Mouse (Mus musculus): ENCODE results near the gene Syt17. TPM values are rescaled to one million over a fixed set of nuclear protein-coding genes. Genes with fewer than 3 reads are reported as not detected.

The Syt17 gene
- total and polyA plus RNA-seq, 3 experiments: not detected

DNA sequence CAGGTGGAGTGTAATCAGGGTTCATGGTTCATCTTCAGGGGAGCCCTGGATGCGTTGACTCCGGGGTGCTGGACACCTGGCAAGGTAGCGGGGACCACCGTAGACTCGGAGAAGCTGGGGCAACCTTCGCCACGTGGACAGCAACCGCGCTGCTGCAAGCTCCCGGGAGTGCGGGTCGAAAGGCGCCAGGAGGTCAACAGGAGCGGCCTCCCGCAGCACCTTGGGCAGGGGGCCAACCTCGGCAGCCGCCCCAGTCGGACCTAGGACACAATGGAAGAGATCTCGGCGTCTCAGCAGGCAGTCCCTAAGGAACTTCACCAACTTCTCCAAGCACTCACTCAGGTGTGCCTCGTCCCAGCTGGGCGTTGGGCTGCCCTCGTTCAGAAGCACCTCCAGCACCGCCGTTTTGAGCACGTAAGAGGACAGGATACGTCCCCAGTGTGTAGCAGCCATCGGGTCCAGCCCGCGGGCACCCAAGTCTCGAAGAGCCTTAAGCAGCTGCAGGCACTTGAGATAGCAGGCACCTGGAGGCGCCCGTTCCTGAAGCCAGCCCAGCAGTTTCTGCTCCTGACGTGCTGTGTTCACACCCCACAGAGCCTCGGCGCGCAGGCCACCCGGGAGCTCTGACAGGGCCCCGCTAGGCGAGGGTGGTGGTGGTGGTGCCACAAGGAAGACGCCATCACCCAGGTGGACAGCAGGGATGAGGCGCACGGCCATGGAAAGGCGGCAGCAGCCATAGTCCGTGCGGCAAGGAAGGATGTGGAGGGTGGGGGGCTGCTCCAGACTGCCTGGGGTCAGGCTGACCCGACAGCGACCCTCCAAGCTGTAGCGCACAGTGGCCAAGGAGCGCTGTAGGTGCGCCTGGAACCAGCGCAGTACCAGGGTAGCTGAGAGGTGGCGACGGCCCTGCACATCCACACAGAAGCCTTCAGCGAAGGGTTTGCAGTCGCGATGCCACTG, 42.0 kb upstream of the Syt17 start:
- ATAC-seq (ENCODE audit: extremely low read depth, insufficient number of reproducible peaks, low FRiP score, poor library complexity, severe bottlenecking): no peak
- Histone ChIP-seq H3K4me3 (ENCODE audit: low read depth, low read length) (0 out of 2 replicates have a peak overlapping the region, but pooled peaks have one; percentile 13), H3K27me3 (ENCODE audit: insufficient read depth, low read length) (no peaks in the 10 kb centered on the region; the same call in 1 of the 2 replicates), H3K9me3 (replicated peaks) (peaks cover 19% of the 10 kb centered on the region), H3K4me1 (ENCODE audit: insufficient read depth, low read depth, low read length) (no peaks in the 10 kb centered on the region), H3K36me3 (replicated peaks) (no peaks in the 10 kb centered on the region)
- TF ChIP-seq GATA2 (IDR thresholded peaks at IDR 0.05; ENCODE audit: borderline replicate concordance, low read depth, low read length) (no peak), TAL1 (conservative IDR thresholded peaks at IDR 0.05; ENCODE audit: low read depth, low read length) (no peak), GATA1 (IDR thresholded peaks at IDR 0.05; ENCODE audit: borderline replicate concordance, low read length) (no peak), CTCF (IDR thresholded peaks at IDR 0.05; ENCODE audit: low read depth, low read length) (no peak), POLR2AphosphoS5 (IDR thresholded peaks at IDR 0.05; ENCODE audit: insufficient replicate concordance, low read depth, low read length) (no peak)
- no peak for DNase-seq (ENCODE audit: low spot score)

GRCm38 (mm10) chr7:118488060-118488664, 40.1 kb upstream of the Syt17 start:
- no peak overlapping the region for H3K4me3 ChIP-seq (ENCODE audit: low read depth, low read length)
- H3K9me3 ChIP-seq (replicated peaks): peaks cover 19% of the 10 kb centered on the region
- H3K27me3 ChIP-seq (ENCODE audit: insufficient read depth, low read length): no peaks in the 10 kb centered on the region; the same call in 1 of the 2 replicates
- no peaks in the 10 kb centered on the region for H3K36me3 ChIP-seq (replicated peaks)
- TF ChIP-seq GATA1 (IDR thresholded peaks at IDR 0.05; ENCODE audit: borderline replicate concordance, low read length): no peak
- TF ChIP-seq GATA2 (IDR thresholded peaks at IDR 0.05; ENCODE audit: borderline replicate concordance, low read depth, low read length): no peak
- no peak for TF ChIP-seq POLR2AphosphoS5 (IDR thresholded peaks at IDR 0.05; ENCODE audit: insufficient replicate concordance, low read depth, low read length)
- TF ChIP-seq CTCF (IDR thresholded peaks at IDR 0.05; ENCODE audit: low read depth, low read length): no peak
- no peak for TF ChIP-seq TAL1 (conservative IDR thresholded peaks at IDR 0.05; ENCODE audit: low read depth, low read length)
- no peak for DNase-seq (ENCODE audit: low spot score)
- H3K4me1 ChIP-seq (ENCODE audit: insufficient read depth, low read depth, low read length): no peaks in the 10 kb centered on the region
- no peak for ATAC-seq (ENCODE audit: extremely low read depth, insufficient number of reproducible peaks, low FRiP score, poor library complexity, severe bottlenecking)

- H3K4me1 ChIP-seq (ENCODE audit: insufficient read depth, low read depth, low read length): no peaks in the 10 kb centered on the region
- DNase-seq (ENCODE audit: low spot score) (no peak), ATAC-seq (ENCODE audit: extremely low read depth, insufficient number of reproducible peaks, low FRiP score, poor library complexity, severe bottlenecking) (no peak)
- H3K36me3 ChIP-seq (replicated peaks): no peaks in the 10 kb centered on the region
- no peak for TF ChIP-seq POLR2AphosphoS5 (IDR thresholded peaks at IDR 0.05; ENCODE audit: insufficient replicate concordance, low read depth, low read length)
- TF ChIP-seq CTCF (IDR thresholded peaks at IDR 0.05; ENCODE audit: low read depth, low read length): no peak
- TF ChIP-seq TAL1 (conservative IDR thresholded peaks at IDR 0.05; ENCODE audit: low read depth, low read length): no peak
- no peak for TF ChIP-seq GATA2 (IDR thresholded peaks at IDR 0.05; ENCODE audit: borderline replicate concordance, low read depth, low read length)
- TF ChIP-seq GATA1 (IDR thresholded peaks at IDR 0.05; ENCODE audit: borderline replicate concordance, low read length): no peak
- no peaks in the 10 kb centered on the region; the same call in 1 of the 2 replicates for H3K27me3 ChIP-seq (ENCODE audit: insufficient read depth, low read length)
- no peak overlapping the region for H3K4me3 ChIP-seq (ENCODE audit: low read depth, low read length)
- peaks cover 19% of the 10 kb centered on the region for H3K9me3 ChIP-seq (replicated peaks)
Observed at GRCm38 (mm10) chr7:118486917-118487316, 38.9 kb upstream of the Syt17 start.

DNA sequence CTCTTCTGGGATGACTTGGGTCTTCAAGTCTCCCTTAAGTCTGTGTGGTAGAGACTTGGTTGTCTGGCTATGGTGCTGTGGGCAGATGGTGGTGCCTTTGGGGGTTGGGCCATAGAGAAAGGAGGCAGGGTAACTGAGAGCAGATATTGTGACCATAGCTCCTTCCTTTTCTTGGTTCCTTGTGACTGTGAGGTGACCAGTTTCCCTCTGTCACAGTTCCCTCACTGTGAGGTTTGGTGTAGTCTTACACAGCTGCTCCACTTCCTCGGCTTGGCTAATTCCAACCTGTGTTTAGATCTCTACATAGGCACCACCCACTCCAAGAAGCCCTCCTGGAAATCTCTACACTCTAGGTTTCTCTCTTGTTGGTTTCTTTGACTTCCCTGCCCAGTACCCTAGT, 36.0 kb upstream of the Syt17 start:
- Histone ChIP-seq H3K36me3 (replicated peaks) (no peaks in the 10 kb centered on the region), H3K4me1 (ENCODE audit: insufficient read depth, low read depth, low read length) (no peaks in the 10 kb centered on the region), H3K4me3 (ENCODE audit: low read depth, low read length) (no peak overlapping the region), H3K9me3 (replicated peaks) (no peaks in the 10 kb centered on the region), H3K27me3 (ENCODE audit: insufficient read depth, low read length) (no peaks in the 10 kb centered on the region)
- TF ChIP-seq TAL1 (conservative IDR thresholded peaks at IDR 0.05; ENCODE audit: low read depth, low read length) (no peak), GATA2 (IDR thresholded peaks at IDR 0.05; ENCODE audit: borderline replicate concordance, low read depth, low read length) (no peak), GATA1 (IDR thresholded peaks at IDR 0.05; ENCODE audit: borderline replicate concordance, low read length) (no peak), CTCF (IDR thresholded peaks at IDR 0.05; ENCODE audit: low read depth, low read length) (no peak), POLR2AphosphoS5 (IDR thresholded peaks at IDR 0.05; ENCODE audit: insufficient replicate concordance, low read depth, low read length) (no peak)
- DNase-seq (ENCODE audit: low spot score) (no peak), ATAC-seq (ENCODE audit: extremely low read depth, insufficient number of reproducible peaks, low FRiP score, poor library complexity, severe bottlenecking) (no peak)

GRCm38 (mm10) chr7:118482001-118482400, 34.0 kb upstream of the Syt17 start:
- Histone ChIP-seq H3K4me3 (ENCODE audit: low read depth, low read length) (no peak overlapping the region), H3K4me1 (ENCODE audit: insufficient read depth, low read depth, low read length) (no peaks in the 10 kb centered on the region)

More at GRCm38 (mm10) chr7:118482001-118482400, 34.0 kb upstream of the Syt17 start:
- TF ChIP-seq POLR2AphosphoS5 (IDR thresholded peaks at IDR 0.05; ENCODE audit: insufficient replicate concordance, low read depth, low read length) (no peak), GATA2 (IDR thresholded peaks at IDR 0.05; ENCODE audit: borderline replicate concordance, low read depth, low read length) (no peak), TAL1 (conservative IDR thresholded peaks at IDR 0.05; ENCODE audit: low read depth, low read length) (no peak), CTCF (IDR thresholded peaks at IDR 0.05; ENCODE audit: low read depth, low read length) (no peak), GATA1 (IDR thresholded peaks at IDR 0.05; ENCODE audit: borderline replicate concordance, low read length) (no peak)
- DNase-seq (ENCODE audit: low spot score) (no peak), ATAC-seq (ENCODE audit: extremely low read depth, insufficient number of reproducible peaks, low FRiP score, poor library complexity, severe bottlenecking) (no peak)
- Histone ChIP-seq H3K27me3 (ENCODE audit: insufficient read depth, low read length) (no peaks in the 10 kb centered on the region), H3K36me3 (replicated peaks) (no peaks in the 10 kb centered on the region), H3K9me3 (replicated peaks) (no peaks in the 10 kb centered on the region)

Measured in G1E (cell line).